Mouse (Mus musculus): ENCODE data around the gene Grk2.

- TF ChIP-seq CTCF (IDR thresholded peaks at IDR 0.05; ENCODE audit: borderline replicate concordance, insufficient read depth, low read depth, low read length), result no peak
- no peak for TF ChIP-seq POLR2A (IDR thresholded peaks at IDR 0.05; ENCODE audit: borderline replicate concordance, insufficient read depth, low read length)
These were observed 1.7 kb downstream of the Grk2 start for GRCm38 (mm10) chr19:4304251-4304821.

Data from cerebellum, adult 2 months (tissue).